Mouse (Mus musculus): ENCODE data around the gene Lrrc61. TPM values are rescaled to one million over a fixed set of nuclear protein-coding genes. Genes with fewer than 3 reads are reported as not detected.
A peak's percentile ranks its signal among the peaks of the same experiment; 100 is the strongest.

Lrrc61 gene
- total and polyA plus RNA-seq, 2 experiments, result 3.3 to 8.5 TPM

- Histone ChIP-seq H3K27me3 (ENCODE audit: control insufficient read depth, insufficient read depth, low read length) (no peaks in the 10 kb centered on the region), H3K9ac (ENCODE audit: low read depth, low read length) (peak overlapping the region; percentile 81), H3K4me1 (ENCODE audit: control insufficient read depth, insufficient read depth, low read length) (peaks cover 13% of the 10 kb centered on the region), H3K27ac (replicated peaks; ENCODE audit: insufficient read depth, low read depth, low read length) (peak overlapping the region; percentile 98), H3K79me2 (ENCODE audit: control insufficient read depth, insufficient read depth, low read length) (no peaks in the 10 kb centered on the region), H3K36me3 (ENCODE audit: control insufficient read depth, insufficient read depth, low read length) (no peaks in the 10 kb centered on the region), H3K4me3 (ENCODE audit: insufficient read depth, low read depth, low read length) (no peak overlapping the region; the same call in 1 of the 2 replicates)
- WGBS, result 22% methylated on average over 4 of the region's 4 CpGs
- no peak for TF ChIP-seq POLR2A (IDR thresholded peaks at IDR 0.05; ENCODE audit: extremely low read depth, insufficient read depth, low read length)
- no peak for TF ChIP-seq CTCF (IDR thresholded peaks at IDR 0.05; ENCODE audit: low read depth, low read length)
- DNase-seq (ENCODE audit: extremely low read depth, low read depth, low spot score), result peak; percentile 89
Measured at GRCm38 (mm10) chr6:48553819-48554218, 777 bp upstream of the Lrrc61 start.

GRCm38 (mm10) chr6:48555104-48555890 is 701 bp downstream of the Lrrc61 start:
- Histone ChIP-seq H3K27me3 (ENCODE audit: control insufficient read depth, insufficient read depth, low read length) (no peaks in the 10 kb centered on the region), H3K36me3 (ENCODE audit: control insufficient read depth, insufficient read depth, low read length) (no peaks in the 10 kb centered on the region), H3K27ac (replicated peaks; ENCODE audit: insufficient read depth, low read depth, low read length) (peak overlapping the region; percentile 97), H3K4me1 (ENCODE audit: control insufficient read depth, insufficient read depth, low read length) (peaks cover 12% of the 10 kb centered on the region), H3K9ac (ENCODE audit: low read depth, low read length) (peak overlapping the region; percentile 86), H3K4me3 (ENCODE audit: insufficient read depth, low read depth, low read length) (peak overlapping the region; percentile 65), H3K79me2 (ENCODE audit: control insufficient read depth, insufficient read depth, low read length) (no peaks in the 10 kb centered on the region)
- TF ChIP-seq CTCF (IDR thresholded peaks at IDR 0.05; ENCODE audit: low read depth, low read length) (no peak), POLR2A (IDR thresholded peaks at IDR 0.05; ENCODE audit: extremely low read depth, insufficient read depth, low read length) (no peak)
- DNase-seq (ENCODE audit: extremely low read depth, low read depth, low spot score), result peak; percentile 81
- WGBS, result 29% methylated on average over 14 of the region's 14 CpGs

- H3K79me2 ChIP-seq (ENCODE audit: control insufficient read depth, insufficient read depth, low read length), result no peaks in the 10 kb centered on the region
- no peak for DNase-seq (ENCODE audit: extremely low read depth, low read depth, low spot score)
- no peak overlapping the region for H3K9ac ChIP-seq (ENCODE audit: low read depth, low read length)
- H3K27ac ChIP-seq (replicated peaks; ENCODE audit: insufficient read depth, low read depth, low read length), result no peak overlapping the region
- H3K36me3 ChIP-seq (ENCODE audit: control insufficient read depth, insufficient read depth, low read length), result no peaks in the 10 kb centered on the region
- no peak for TF ChIP-seq CTCF (IDR thresholded peaks at IDR 0.05; ENCODE audit: low read depth, low read length)
- no peak for TF ChIP-seq POLR2A (IDR thresholded peaks at IDR 0.05; ENCODE audit: extremely low read depth, insufficient read depth, low read length)
- H3K4me1 ChIP-seq (ENCODE audit: control insufficient read depth, insufficient read depth, low read length), result peaks cover 12% of the 10 kb centered on the region
- 94% methylated on average over 3 of the region's 3 CpGs for WGBS
- no peak overlapping the region for H3K4me3 ChIP-seq (ENCODE audit: insufficient read depth, low read depth, low read length)
- H3K27me3 ChIP-seq (ENCODE audit: control insufficient read depth, insufficient read depth, low read length), result no peaks in the 10 kb centered on the region
Measured at GRCm38 (mm10) chr6:48555956-48556355, 1.4 kb downstream of the Lrrc61 start.

GRCm38 (mm10) chr6:48565693-48566310 is 11.2 kb downstream of the Lrrc61 start:
- Histone ChIP-seq H3K4me3 (ENCODE audit: insufficient read depth, low read depth, low read length) (no peak overlapping the region), H3K27me3 (ENCODE audit: control insufficient read depth, insufficient read depth, low read length) (no peaks in the 10 kb centered on the region), H3K4me1 (ENCODE audit: control insufficient read depth, insufficient read depth, low read length) (peaks cover 28% of the 10 kb centered on the region), H3K27ac (replicated peaks; ENCODE audit: insufficient read depth, low read depth, low read length) (no peak overlapping the region), H3K36me3 (ENCODE audit: control insufficient read depth, insufficient read depth, low read length) (0 out of 2 replicates have a peak, but pooled peaks cover 3% of the 10 kb centered on the region), H3K79me2 (ENCODE audit: control insufficient read depth, insufficient read depth, low read length) (no peaks in the 10 kb centered on the region), H3K9ac (ENCODE audit: low read depth, low read length) (no peak overlapping the region)
- 67% methylated on average over 4 of the region's 4 CpGs for WGBS
- no peak for DNase-seq (ENCODE audit: extremely low read depth, low read depth, low spot score)
- TF ChIP-seq POLR2A (IDR thresholded peaks at IDR 0.05; ENCODE audit: extremely low read depth, insufficient read depth, low read length) (no peak), CTCF (IDR thresholded peaks at IDR 0.05; ENCODE audit: low read depth, low read length) (no peak)

- H3K36me3 ChIP-seq (ENCODE audit: control insufficient read depth, insufficient read depth, low read length), result 0 out of 2 replicates have a peak, but pooled peaks cover 1% of the 10 kb centered on the region
- peak; percentile 88 for DNase-seq (ENCODE audit: extremely low read depth, low read depth, low spot score)
- no peaks in the 10 kb centered on the region for H3K27me3 ChIP-seq (ENCODE audit: control insufficient read depth, insufficient read depth, low read length)
- H3K79me2 ChIP-seq (ENCODE audit: control insufficient read depth, insufficient read depth, low read length), result no peaks in the 10 kb centered on the region
- peak overlapping the region; percentile 64 for H3K27ac ChIP-seq (replicated peaks; ENCODE audit: insufficient read depth, low read depth, low read length)
- H3K4me1 ChIP-seq (ENCODE audit: control insufficient read depth, insufficient read depth, low read length), result peaks cover 31% of the 10 kb centered on the region
- WGBS, result 10% methylated on average over 5 of the region's 5 CpGs
- TF ChIP-seq CTCF (IDR thresholded peaks at IDR 0.05; ENCODE audit: low read depth, low read length) (no peak), POLR2A (IDR thresholded peaks at IDR 0.05; ENCODE audit: extremely low read depth, insufficient read depth, low read length) (no peak)
- H3K4me3 ChIP-seq (ENCODE audit: insufficient read depth, low read depth, low read length), result no peak overlapping the region
- H3K9ac ChIP-seq (ENCODE audit: low read depth, low read length), result peak overlapping the region; percentile 3; the same call in 1 of the 2 replicates
Measured at GRCm38 (mm10) chr6:48566312-48566711, 11.7 kb downstream of the Lrrc61 start.
